Mouse (Mus musculus) kidney, postnatal 4 days (tissue): ENCODE measurements around the gene Gpr35.
A peak's percentile ranks its signal among the peaks of the same experiment; 100 is the strongest.
"Not testable (repeated sequence)": the region's sequence is repeated elsewhere in the genome, so short reads cannot be mapped to it uniquely, and the experiment has no call there.

Experiments used
- DNase-seq, 2 experiments: peaks; one replicate each; pipeline ENCODE4 v3.0.0; 2021; ENCODE audit warnings: mixed read lengths in 2 of 2

The Gpr35 gene

GRCm38 (mm10) chr1:92934182-92934827, 16.4 kb upstream of the Gpr35 start, which contains the start of gene Capn10:
Gene Capn10, plus strand, starts transcription at chr1:92934376.
- DNase-seq, result peak; percentile 92 to 95

GRCm38 (mm10) chr1:92935054-92935962, 15.4 kb upstream of the Gpr35 start:
- peak; percentile 65 to 70 for DNase-seq

GRCm38 (mm10) chr1:92935977-92936376, 14.7 kb upstream of the Gpr35 start:
- DNase-seq, result no peak

DNA sequence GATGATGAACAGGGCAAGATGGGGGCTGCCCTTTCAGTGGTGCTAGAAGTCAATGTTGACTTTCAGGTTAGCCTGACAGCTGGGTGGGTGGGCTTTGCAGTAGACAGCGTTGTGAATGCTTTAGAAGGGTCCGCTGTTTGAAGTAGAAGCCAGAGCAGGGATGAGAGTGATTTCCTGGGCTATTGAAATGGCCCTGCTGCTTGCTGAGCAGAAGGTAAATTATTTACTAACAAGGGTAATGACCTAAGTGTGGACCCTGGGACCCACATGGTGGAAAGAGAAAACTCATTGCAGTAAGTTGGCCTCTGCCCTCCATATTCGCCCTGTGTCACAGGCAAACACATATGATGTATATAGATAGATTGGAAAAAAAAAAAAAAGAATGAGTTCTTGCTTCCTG, 14.2 kb upstream of the Gpr35 start:
- no peak for DNase-seq

DNA sequence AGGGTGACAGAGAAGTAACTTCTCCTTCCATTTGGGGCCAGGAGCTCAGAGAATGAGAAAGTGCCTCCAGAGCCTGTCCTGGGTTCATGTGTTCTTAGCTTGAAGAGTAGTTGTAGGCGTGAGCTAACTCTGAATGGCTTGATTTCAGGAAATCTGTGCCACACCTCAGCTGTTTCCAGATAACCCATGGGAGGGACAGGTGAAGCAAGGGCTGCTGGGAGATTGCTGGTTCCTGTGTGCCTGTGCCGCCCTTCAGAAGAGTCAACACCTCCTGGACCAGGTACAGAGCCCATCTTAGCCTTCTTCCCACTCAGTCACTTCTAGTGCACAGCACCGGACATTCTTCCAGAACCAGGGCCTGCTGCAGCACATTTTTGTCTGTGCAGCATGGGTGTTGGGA, 12.9 kb upstream of the Gpr35 start:
- DNase-seq, result no peak

DNA sequence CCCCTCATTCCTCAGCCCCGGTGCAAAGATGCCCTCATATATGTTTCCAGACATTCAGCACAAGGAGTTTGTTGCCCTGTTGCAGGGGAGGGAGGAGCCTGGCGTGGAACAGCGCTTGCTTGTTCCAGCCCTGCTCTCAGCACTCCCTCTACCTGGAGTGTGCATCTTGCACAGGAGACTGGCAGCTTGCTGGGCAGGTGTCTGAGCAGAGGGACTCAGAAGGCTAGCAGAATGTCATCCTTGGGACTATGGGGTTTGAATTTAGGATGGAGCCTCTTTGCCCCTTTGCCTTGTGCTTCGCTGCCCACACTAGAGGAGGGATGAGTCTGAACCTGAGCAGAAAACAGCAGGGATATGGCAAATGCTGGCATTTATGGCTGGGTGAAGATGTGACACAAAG, 10.9 kb upstream of the Gpr35 start:
- no peak for DNase-seq

GRCm38 (mm10) chr1:92943219-92943989, 7.3 kb upstream of the Gpr35 start:
- DNase-seq, result no peak

- DNase-seq, result no peak
Measured at GRCm38 (mm10) chr1:92947966-92948365, 2.7 kb upstream of the Gpr35 start.

DNA sequence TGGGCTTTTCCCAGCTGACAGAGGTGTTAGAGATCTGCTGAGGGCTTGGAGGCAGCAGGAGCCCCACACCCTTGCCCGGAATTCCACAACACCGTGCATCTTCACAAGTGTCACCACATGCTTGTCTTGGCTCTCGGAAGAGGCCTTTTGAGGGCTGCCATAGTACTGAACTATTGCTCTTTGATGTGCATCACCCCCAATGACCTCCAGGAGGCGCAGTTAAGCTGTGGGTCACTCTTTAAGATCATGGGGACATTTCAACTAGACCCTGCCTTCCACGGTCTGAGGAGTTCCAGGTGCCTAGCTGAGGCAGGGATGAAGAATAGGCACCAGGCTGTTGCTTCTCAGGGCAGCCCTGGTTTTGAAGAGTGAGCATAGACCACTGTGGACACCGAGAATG, 1.2 kb upstream of the Gpr35 start:
- peak; percentile 46 to 57 for DNase-seq

DNA sequence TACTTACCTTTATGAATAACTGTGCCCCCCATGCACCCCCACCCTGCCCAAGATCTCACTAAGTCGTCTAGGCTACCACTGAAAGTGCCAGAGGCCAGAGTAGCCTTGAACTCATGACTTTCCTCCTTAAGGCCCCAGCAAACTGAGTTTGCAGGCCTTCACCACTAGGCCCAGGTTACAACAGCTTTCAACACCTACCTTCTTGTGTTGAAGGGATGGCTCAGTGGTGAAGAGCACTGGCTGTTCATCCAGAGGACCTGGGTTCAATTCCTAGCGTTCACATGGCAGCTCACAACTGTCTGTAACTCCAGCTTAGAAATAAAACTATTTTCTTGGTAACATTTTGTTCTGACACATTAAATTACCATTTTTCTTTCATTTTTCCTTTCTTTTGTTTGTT, 3.0 kb downstream of the Gpr35 start:
- DNase-seq, result no peak

GRCm38 (mm10) chr1:92956571-92957335, 6.1 kb downstream of the Gpr35 start:
- DNase-seq, result peak; percentile 83 to 86

DNA sequence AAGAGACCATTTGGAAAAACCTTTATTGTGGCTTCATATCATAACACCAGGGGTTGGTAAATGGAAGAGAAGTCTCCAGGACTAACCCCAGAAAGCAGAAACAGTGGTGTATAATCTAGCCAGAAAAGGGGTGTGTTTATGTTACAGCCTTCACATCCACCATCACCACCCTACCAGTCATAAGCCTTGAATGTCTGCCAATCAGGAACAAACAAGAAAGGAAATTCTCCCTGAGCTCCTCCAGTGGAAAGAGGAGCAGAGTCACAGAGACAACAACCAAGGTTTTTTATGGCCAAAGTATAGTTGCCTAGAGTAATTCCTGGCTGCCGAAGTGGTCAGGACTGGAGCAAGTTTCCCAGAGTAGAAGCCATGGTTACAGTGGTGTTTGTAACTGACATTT, 8.3 kb downstream of the Gpr35 start:
- no peak for DNase-seq

DNA sequence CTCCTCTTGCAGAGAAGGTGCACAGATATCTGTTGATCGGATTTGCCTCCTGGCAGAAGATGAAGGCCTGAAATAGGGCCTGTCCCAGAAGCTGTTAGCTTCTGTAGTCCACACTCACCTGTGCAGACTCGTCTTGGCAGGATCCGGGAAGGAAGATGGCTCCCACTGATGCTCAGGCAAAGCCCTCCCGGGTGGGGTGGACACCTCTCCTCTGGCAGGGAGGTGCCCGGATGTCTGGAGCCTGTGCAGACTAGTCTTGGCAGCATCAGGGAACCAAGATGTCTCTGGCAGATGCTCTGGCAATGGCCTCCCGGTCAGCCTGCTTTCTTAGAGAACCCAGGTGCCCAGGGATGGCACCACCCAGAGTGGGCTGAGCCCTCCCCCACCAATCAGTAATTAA, 20.1 kb downstream of the Gpr35 start:
- DNase-seq, result not testable (repeated sequence)

DNA sequence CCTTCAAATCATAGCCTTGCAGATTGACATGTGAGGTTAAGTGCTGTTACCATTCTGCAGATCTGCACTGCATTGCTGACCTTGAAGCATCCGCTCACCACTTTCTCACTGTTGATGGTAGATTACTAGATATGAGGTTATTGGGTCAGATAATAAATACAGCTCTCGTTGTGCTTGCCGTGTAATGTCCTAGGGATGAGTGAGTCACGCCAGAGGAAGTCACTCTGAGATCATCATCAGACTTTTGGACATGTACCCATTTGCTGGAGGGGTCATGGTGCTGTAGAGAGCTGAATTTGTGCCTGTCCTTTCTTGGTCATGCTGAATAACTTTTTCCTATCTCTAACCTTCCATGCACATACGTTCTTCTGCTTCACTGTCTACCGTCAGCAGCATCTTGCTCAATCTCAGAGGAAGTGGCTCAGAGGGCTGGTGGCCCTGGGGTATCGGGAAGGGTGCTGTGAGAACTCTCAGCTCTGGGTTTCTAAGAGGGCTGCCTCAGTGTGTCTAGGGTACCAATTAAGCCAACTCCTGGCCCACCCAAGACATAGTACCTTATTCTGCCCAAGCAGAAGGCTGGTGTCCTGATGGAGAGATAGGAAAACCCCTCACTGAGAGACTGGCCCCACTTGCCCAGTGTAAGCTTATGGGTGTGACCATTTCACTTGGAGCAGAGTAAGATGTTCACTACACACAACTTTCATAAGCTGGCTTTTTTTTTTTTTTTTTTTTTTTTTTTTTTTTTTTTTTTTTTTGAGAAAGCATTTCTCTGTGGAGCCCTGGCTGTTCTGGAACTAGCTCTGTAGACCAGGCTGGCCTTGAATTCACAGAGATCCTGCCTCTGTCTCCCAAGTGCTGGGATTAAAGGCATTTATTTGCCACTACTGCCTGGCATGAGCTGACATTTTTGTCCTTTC, 21.5 kb downstream of the Gpr35 start:
- no peak for DNase-seq

- DNase-seq, result peak; percentile 64 to 74
Measured at GRCm38 (mm10) chr1:92972854-92973253, 22.2 kb downstream of the Gpr35 start.

DNA sequence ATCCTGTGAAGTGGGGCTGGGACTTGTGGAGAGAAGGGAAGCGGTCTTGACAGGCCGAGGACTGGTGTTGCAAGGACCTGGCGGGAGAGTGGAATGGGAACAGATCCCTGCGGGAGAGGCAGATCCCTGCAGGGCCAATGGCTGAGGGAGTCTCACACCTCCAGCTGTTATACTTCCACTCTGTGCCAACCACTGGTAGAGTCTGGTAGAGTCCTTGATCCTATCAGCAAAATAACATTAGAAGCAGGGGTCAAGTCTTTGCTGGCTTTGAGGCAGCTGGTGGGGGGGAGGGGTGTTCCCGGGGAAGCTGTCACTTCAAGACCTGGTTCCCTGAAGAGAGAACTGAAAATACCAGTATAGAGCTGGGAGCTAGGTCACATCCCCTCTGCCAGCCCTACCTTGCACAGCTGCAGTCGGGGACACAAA, 25.5 kb downstream of the Gpr35 start:
- peak in 1 of 2 experiments; percentile 37 for DNase-seq

DNA sequence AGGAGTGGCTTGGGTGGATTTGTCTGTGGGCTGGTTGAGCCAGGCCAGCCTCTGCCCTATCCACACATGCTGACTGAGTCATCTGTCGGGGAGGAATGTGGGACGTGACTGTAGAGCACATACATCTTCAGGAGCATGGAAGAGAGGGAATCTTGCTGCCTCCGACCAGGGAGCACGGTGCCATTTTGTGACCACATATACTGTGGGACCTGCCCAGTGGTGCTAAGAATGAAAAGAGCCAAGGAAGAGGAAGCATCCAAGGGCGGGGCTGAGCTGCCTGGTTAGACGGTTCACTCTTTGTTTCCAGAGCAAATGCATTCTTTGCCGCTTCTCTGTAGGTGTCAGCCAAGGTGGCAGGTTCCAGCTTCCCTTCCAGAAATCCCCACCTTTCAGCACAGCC, 28.0 kb downstream of the Gpr35 start:
- DNase-seq, result no peak

- peak; percentile 25 to 35 for DNase-seq
Measured at GRCm38 (mm10) chr1:92979073-92979602, 28.5 kb downstream of the Gpr35 start.

DNA sequence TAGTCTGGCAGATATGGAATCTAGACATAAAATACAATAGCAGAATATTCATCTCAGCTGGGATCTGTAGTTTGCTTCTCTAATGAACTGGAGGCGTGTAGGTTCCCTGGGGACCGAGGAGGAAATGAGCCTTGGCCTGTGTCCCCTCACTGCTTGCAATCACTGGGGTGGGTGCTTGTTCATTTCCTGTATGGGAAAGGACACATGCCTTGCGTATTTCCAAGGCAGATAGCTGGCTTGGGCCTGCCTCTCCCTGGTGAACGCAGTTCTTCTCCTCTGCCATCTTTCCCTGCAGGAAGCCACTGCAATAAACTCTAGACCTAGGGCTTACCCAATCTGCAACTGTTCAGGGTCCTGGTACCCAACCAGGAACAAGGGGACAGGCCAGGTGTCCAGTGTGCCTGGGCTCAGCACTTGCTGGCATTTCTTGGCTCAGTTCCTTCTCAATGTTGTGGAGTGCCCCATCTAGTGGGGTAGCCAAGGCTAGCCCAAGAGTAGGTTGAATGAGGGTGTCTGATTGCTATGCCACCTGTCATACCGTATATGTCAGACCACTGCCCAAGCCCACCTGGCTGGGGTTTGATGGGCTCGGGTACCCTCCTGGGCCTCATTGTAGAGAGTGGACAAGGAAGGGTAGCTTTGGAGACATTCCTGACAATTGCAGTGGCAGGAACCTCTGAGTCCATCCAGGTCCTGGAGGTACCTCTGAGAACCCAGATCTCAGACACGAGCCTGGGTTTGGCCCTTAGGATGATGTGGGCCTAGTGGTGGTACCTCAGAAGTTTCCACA, 30.6 kb downstream of the Gpr35 start:
- peak; percentile 72 to 79 for DNase-seq

DNA sequence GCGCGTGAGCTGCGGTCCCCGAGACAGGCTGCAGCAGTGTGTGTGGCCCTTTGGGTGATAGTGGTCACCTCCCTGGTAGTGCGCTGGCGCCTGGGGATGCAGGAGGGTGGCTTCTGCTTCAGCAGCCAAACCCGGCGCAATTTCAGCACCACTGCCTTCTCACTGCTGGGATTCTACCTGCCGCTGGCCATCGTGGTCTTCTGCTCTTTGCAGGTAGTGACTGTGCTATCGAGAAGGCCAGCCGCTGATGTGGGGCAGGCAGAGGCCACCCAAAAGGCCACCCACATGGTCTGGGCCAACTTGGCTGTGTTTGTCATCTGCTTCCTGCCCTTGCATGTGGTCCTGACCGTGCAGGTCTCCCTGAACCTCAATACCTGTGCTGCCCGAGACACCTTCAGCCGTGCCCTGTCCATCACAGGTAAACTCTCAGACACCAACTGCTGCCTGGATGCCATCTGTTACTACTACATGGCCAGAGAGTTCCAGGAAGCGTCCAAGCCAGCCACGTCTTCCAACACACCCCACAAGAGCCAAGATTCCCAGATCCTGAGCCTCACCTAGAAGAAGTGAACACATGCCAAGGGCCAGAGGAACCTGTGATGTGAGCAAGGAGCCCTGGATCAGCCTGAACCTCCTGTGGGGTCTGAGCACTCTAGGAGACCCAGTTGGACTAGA, 32.4 kb downstream of the Gpr35 start:
- no peak for DNase-seq
